Comparison of ENCODE assay signal across 8 mouse cellular contexts in the genomic region with DNA sequence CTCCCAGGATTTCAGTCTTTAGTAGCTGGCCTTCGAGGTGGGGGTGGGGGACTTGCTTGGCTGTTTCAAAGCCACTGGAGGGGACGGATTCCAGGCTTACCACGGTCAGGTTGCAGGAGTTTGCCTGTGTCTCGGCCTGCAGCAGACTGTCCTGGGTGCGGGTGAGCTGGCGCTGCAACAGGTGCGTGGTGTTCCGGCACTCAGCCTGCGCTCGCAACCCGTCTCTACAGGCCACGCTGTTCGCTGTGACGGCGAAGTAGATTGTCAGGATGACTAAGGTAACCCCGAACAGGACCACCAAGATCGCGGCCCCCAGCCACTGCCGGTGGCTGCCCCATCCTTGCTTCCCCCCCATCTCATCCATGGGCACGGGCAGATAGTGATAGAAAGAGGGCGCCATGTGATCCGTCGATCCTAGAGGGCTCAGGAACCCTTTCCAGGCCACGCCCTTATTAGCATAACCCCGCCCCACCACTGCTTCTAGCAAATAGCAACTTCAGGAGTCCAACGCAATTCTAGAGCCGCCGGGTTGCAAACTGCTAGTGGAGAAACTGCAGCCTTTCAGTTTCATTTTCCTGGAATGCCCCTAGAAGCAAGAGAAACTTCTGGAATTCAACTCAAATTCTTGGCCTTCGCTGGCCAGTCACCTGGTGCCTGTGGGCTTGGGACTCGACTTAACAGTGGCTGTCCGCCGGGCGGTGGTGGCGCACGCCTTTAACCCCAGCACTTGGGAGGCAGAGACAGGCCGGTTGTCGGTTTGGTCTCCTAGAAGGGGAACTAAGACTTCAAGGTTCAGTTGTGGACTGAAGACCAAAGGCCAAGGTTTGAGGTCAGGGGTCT. TPM values are rescaled to one million over a fixed set of nuclear protein-coding genes. Genes with fewer than 3 reads are reported as not detected.
DNase-seq lines count a peak whose midpoint lies in the region; ATAC-seq lines count a peak whose summit lies in the region.

A gene (minus strand): TSS at position 429 of the 840 bp plus-strand sequence.

- peak within 1 kb of the TSS; percentile 66 for H3K4me2 ChIP-seq in embryonic facial prominence, embryonic 13.5 days
- peak within 1 kb of the TSS; percentile 53 for H3K4me2 ChIP-seq in neural tube, embryonic 13.5 days

- H3K27ac ChIP-seq in embryonic facial prominence, embryonic 13.5 days: peak within 1 kb of the TSS; percentile 63; the same call in 1 of the 2 replicates
- no peak within 1 kb of the TSS for H3K27ac ChIP-seq in neural tube, embryonic 13.5 days (replicated peaks)

- H3K4me1 ChIP-seq in embryonic facial prominence, embryonic 13.5 days: peaks cover 14% of the 10 kb centered on the region
- peaks cover 9% of the 10 kb centered on the region for H3K4me1 ChIP-seq in neural tube, embryonic 13.5 days (replicated peaks)

- 3% methylated on average over 37 of the region's 37 CpGs for WGBS in embryonic facial prominence, embryonic 13.5 days
- WGBS in neural tube, embryonic 13.5 days: 3% methylated on average over 37 of the region's 37 CpGs

- 0 out of 2 replicates have a peak, but pooled peaks cover 9% of the 10 kb centered on the region for H3K27me3 ChIP-seq in embryonic facial prominence, embryonic 13.5 days
- H3K27me3 ChIP-seq in neural tube, embryonic 13.5 days: peaks cover 37% of the 10 kb centered on the region

- DNase-seq in urinary bladder, adult 18-20 months (ENCODE audit: low spot score in 2 of 2): peak; percentile 84 to 85
- no peak for DNase-seq in urinary bladder, postnatal 10 days (ENCODE audit: low spot score)
- DNase-seq in heart, adult 8-10 months (ENCODE audit: low spot score): peak; percentile 93
- peak; percentile 93 to 94 for DNase-seq in kidney, adult 8-10 months
- DNase-seq in lung, adult 18-20 months: peak; percentile 96
- peak; percentile 92 for DNase-seq in testis, postnatal 10 days (ENCODE audit: low spot score)

- no peak for ATAC-seq in embryonic facial prominence, embryonic 13.5 days (ENCODE audit: insufficient number of reproducible peaks, insufficient read depth, low FRiP score, low TSS enrichment, low read depth)
- ATAC-seq in neural tube, embryonic 13.5 days (ENCODE audit: low read depth): no peak

- peak within 1 kb of the TSS; percentile 69 for H3K9ac ChIP-seq in embryonic facial prominence, embryonic 13.5 days
- H3K9ac ChIP-seq in neural tube, embryonic 13.5 days: peak within 1 kb of the TSS; percentile 47; the same call in 1 of the 2 replicates

- H3K4me3 ChIP-seq in embryonic facial prominence, embryonic 13.5 days: peak within 1 kb of the TSS; percentile 46
- H3K4me3 ChIP-seq in neural tube, embryonic 13.5 days: peak within 1 kb of the TSS; percentile 33

- no peaks in the 10 kb centered on the region for H3K9me3 ChIP-seq in embryonic facial prominence, embryonic 13.5 days
- no peaks in the 10 kb centered on the region for H3K9me3 ChIP-seq in neural tube, embryonic 13.5 days

- no peaks in the 10 kb centered on the region for H3K36me3 ChIP-seq in embryonic facial prominence, embryonic 13.5 days
- H3K36me3 ChIP-seq in neural tube, embryonic 13.5 days: no peaks in the 10 kb centered on the region

RNA-seq across cellular contexts. Expression of the gene that starts here (rescaled TPM):
- 18.0 and 22.0 TPM in 2 replicates for polyA plus RNA-seq in embryonic facial prominence, embryonic 13.5 days (2015; fragmentation: Nextera tagmentation; extraction: Ambion mirVana)
- 10 to 100 TPM; 13.5 to 18.7 (median 14.2) TPM for total RNA-seq in heart, adult 8-10 months (2022)
- 16.0 and 23.4 TPM in 2 replicates for polyA plus RNA-seq in neural tube, embryonic 13.5 days (2015; fragmentation: Nextera tagmentation; extraction: Ambion mirVana)
